Mouse (Mus musculus) liver, embryonic 14.5 days (tissue): Measurements from ENCODE around the gene E330009J07Rik. TPM values are rescaled to one million over a fixed set of nuclear protein-coding genes. Genes with fewer than 3 reads are reported as not detected.
A peak's percentile ranks its signal among the peaks of the same experiment; 100 is the strongest.

ENCODE experiments used
- ATAC-seq: fragments of 200-750 bp; cut with Nextera tagmentation; 2 replicates; pipeline ENCODE4 v1.8.0; 2017; ENCODE audit warnings: moderate number of reproducible peaks, mild to moderate bottlenecking, moderate library complexity; ENCODE audit not compliant: insufficient read depth
- DNase-seq, 3 experiments: peaks; one replicate each; pipeline ENCODE4 v3.0.0-alpha.2; 2012 to 2013; ENCODE audit warnings: low read depth in 3 of 3, low spot score in 3 of 3
- H3K27ac ChIP-seq: fragments of 300-500 bp; sonication (generic); 2 replicates; pipeline ENCODE4 v1.5.1; 2014; ENCODE audit warnings: moderate library complexity, mild to moderate bottlenecking, control low read depth, inconsistent platforms
- H3K27me3 ChIP-seq: fragments of 300-500 bp; sonication (generic); 2 replicates; pipeline ENCODE4 v1.6.1; 2014; ENCODE audit warnings: mild to moderate bottlenecking, low read length, moderate library complexity; ENCODE audit not compliant: control insufficient read depth, insufficient read depth
- H3K36me3 ChIP-seq: fragments of 300-500 bp; sonication (generic); replicated peaks from 2 replicates; pipeline ENCODE4 v1.6.1; 2014; ENCODE audit warnings: low read depth; ENCODE audit not compliant: control insufficient read depth, insufficient read depth
- H3K4me1 ChIP-seq, 2 experiments: fragments of 200-500 bp in 1 of 2; fragments of 300-500 bp in 1 of 2; sonication (generic) in 1 of 2; replicated peaks; 2 replicates each; pipeline ENCODE4 v1.6.1; 2012 to 2014; ENCODE audit warnings: antibody characterized with exemption in 1 of 2, inconsistent platforms in 1 of 2, low read length in 1 of 2; ENCODE audit not compliant: control insufficient read depth in 2 of 2, insufficient read depth in 2 of 2
- H3K4me2 ChIP-seq: fragments of 300-500 bp; sonication (generic); 2 replicates; pipeline ENCODE4 v1.6.1; 2014; ENCODE audit warnings: low read depth, mild to moderate bottlenecking, control low read depth, moderate library complexity
- H3K4me3 ChIP-seq, 2 experiments: fragments of 200-500 bp in 1 of 2; fragments of 300-500 bp in 1 of 2; sonication (generic) in 1 of 2; 2 replicates each; pipeline ENCODE4 v1.5.1; 2012 to 2014; ENCODE audit warnings: low read depth in 2 of 2, low read length in 2 of 2, mild to moderate bottlenecking in 2 of 2, control low read depth in 1 of 2, inconsistent platforms in 1 of 2, moderate library complexity in 1 of 2; ENCODE audit not compliant: insufficient read depth in 1 of 2
- H3K9ac ChIP-seq: fragments of 300-500 bp; sonication (generic); replicated peaks from 2 replicates; pipeline ENCODE4 v1.6.1; 2014; ENCODE audit warnings: mild to moderate bottlenecking, control low read depth, moderate library complexity
- H3K9me3 ChIP-seq: fragments of 300-500 bp; sonication (generic); 2 replicates; pipeline ENCODE4 v1.6.1; 2016; ENCODE audit warnings: low read length, mixed read lengths; ENCODE audit not compliant: control insufficient read depth
- CTCF ChIP-seq: IDR thresholded peaks from 2 replicates; pipeline ENCODE4 v1.5.1; 2016; ENCODE audit warnings: antibody characterized with exemption, low read depth, control low read depth
- EP300 ChIP-seq: IDR thresholded peaks from 2 replicates; pipeline ENCODE4 v1.6.1; 2016; ENCODE audit warnings: antibody characterized with exemption, low read depth
- WGBS: fragments of 180-500 bp; shearing (Covaris S2); extraction: QIAGEN DNeasy Blood & Tissue Kit; methylation state at CpG from one replicate; pipeline ENCODE4 v1.1.7; 2014; ENCODE audit not compliant: insufficient replicate concordance; 5-methylcytosine and 5-hydroxymethylcytosine counted together
- polyA plus RNA-seq, 2 experiments: library from polyadenylated mRNA; depleted of rRNA in 1 of 2; stranded (reverse) in 1 of 2; unstranded in 1 of 2; fragments of >200 nt; fragmentation: Nextera tagmentation in 1 of 2; extraction: Ambion mirVana in 1 of 2; gene quantifications; 2 replicates each; pipeline versions ENCODE4 v1.2.1 to v1.2.3; 2012 to 2014

The E330009J07Rik gene
- polyA plus RNA-seq, 2 experiments = 0.57 to 0.67 TPM

DNA sequence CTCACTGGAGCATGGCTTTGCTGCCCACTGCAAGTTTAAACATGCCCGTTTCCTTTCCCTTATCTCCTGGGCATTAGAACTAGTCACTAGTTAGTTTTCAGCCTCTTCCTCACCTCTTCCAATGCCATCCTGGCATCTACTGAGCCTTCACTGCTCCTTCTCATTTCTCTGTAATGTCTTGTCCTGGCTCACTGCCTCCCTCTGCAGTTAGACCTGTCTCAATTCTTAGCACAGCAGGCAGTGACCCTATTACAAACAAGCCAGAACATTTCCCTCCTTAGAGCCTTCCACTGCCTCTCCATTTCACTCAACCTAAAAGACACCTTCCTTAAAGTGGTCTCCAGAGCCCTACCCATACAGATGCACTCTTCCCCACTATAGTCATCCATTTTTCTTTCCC is 45.0 kb downstream of the E330009J07Rik start:
- 68% methylated on average over 1 of the region's 1 CpGs for WGBS
- H3K4me3 ChIP-seq = no peak overlapping the region
- no peaks in the 10 kb centered on the region; a peak in 1 of 4 replicates for H3K4me1 ChIP-seq
- no peak overlapping the region for H3K4me2 ChIP-seq
- no peaks in the 10 kb centered on the region for H3K27me3 ChIP-seq
- H3K36me3 ChIP-seq = no peaks in the 10 kb centered on the region
- DNase-seq (no peak), ATAC-seq (no peak)
- no peak overlapping the region for H3K9ac ChIP-seq
- H3K9me3 ChIP-seq = no peaks in the 10 kb centered on the region
- TF ChIP-seq EP300 (no peak), CTCF (no peak)
- H3K27ac ChIP-seq = no peak overlapping the region

DNA sequence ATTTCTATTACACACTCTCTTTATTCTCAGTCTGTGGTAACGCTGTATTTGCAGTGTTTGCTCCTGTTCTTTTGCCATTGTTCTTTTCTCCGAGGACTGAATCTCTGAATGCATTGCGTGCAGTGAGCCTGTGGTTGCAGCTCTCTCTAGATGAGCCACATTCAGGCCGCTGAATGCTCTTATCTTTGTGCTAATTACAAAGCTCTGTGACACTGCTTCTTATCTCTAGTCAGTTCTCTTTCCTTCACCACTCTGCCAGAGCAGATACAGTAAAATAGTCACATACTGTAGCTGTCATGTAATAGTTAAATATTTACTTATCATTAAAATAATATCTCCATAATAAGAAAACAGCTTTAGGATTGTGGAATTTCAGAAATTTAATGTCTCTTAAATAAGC is 47.3 kb downstream of the E330009J07Rik start:
- TF ChIP-seq EP300 (no peak), CTCF (no peak)
- Histone ChIP-seq H3K9me3 (no peaks in the 10 kb centered on the region), H3K9ac (no peak overlapping the region), H3K4me2 (no peak overlapping the region), H3K4me1 (no peaks in the 10 kb centered on the region; a peak in 1 of 4 replicates), H3K27ac (no peak overlapping the region), H3K27me3 (no peaks in the 10 kb centered on the region), H3K4me3 (no peak overlapping the region), H3K36me3 (no peaks in the 10 kb centered on the region)
- 10% methylated on average over 4 of the region's 4 CpGs for WGBS
- DNase-seq (peak; percentile 14 to 20 (median 15)), ATAC-seq (peak; percentile 76; the same call in 1 of the 2 replicates)

DNA sequence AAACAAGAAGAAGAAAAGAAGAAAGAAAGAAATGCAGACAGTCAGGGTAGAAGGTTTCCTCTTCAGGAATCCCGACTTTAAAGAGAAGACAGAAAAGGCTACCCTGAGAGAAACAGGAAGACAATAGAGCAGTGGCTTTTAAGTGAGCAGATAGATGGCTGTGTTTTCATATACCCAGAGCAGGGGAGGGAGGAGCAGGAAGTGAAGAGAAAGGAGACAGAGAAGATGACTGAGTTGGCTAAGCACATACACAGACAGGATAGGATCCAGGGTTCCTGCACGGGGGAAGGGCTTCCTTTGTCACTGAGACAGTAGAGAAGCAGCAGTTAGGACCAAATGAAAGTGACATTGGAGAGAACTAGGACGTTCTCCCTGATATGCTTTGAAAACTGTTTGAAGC is 50.3 kb downstream of the E330009J07Rik start:
- H3K4me3 ChIP-seq = no peak overlapping the region
- H3K4me2 ChIP-seq = no peak overlapping the region
- no peak for TF ChIP-seq CTCF
- no peak for TF ChIP-seq EP300
- no peak overlapping the region for H3K27ac ChIP-seq
- DNase-seq = no peak
- no peak overlapping the region for H3K9ac ChIP-seq
- no peaks in the 10 kb centered on the region for H3K36me3 ChIP-seq
- H3K4me1 ChIP-seq = no peaks in the 10 kb centered on the region; a peak in 1 of 4 replicates
- H3K9me3 ChIP-seq = no peaks in the 10 kb centered on the region
- WGBS = 30% methylated on average over 3 of the region's 3 CpGs
- no peak for ATAC-seq
- no peaks in the 10 kb centered on the region for H3K27me3 ChIP-seq

DNA sequence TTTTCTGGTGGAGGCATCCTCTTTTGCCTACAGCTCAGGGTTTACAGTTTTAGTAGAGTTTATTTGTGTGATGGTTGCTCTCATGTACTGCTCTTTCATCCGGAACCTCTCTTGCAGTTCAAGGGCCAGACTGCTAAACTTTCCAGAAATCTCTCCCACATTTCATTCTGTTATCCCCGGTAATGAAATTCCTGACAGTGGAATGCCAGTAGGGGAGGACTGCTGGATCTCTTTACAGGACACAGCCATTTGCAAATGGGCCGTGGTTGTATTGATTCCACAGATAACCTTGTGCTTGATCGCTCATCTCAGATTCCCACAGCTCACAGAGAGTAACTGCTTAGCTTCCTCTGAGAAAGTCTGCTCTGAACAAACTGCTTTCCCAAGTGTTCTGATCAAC is 54.0 kb downstream of the E330009J07Rik start:
- H3K4me3 ChIP-seq = no peak overlapping the region
- no peaks in the 10 kb centered on the region for H3K27me3 ChIP-seq
- ATAC-seq (no peak), DNase-seq (no peak)
- WGBS = 77% methylated on average over 4 of the region's 4 CpGs
- H3K9ac ChIP-seq = no peak overlapping the region
- H3K36me3 ChIP-seq = no peaks in the 10 kb centered on the region
- H3K9me3 ChIP-seq = no peaks in the 10 kb centered on the region
- no peak for TF ChIP-seq CTCF
- TF ChIP-seq EP300 = no peak
- no peak overlapping the region for H3K27ac ChIP-seq
- no peaks in the 10 kb centered on the region for H3K4me1 ChIP-seq
- no peak overlapping the region for H3K4me2 ChIP-seq

DNA sequence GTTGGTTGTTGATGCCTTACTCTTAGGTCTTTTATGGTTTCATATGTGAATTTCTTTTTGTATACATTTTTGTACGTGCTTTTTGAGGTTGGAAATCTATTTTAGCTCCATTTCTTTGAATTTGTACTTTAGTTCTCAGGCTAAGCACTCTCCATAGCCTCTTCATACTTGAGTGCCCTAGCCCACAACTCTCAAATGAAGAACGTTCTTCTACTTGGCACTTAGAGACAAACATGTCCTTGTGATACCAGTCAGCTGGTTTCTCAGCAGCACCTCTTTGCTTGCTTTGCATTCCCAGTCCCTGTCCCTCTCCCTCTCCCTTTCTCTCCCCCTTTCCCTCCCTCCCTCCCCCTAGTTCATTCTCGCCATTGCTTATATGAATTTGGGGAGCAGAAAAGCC is 55.8 kb downstream of the E330009J07Rik start:
- DNase-seq (no peak), ATAC-seq (no peak)
- H3K4me2 ChIP-seq = no peak overlapping the region
- H3K4me3 ChIP-seq = no peak overlapping the region
- H3K9ac ChIP-seq = no peak overlapping the region
- H3K27ac ChIP-seq = no peak overlapping the region
- WGBS = 65% methylated on average over 3 of the region's 3 CpGs
- TF ChIP-seq EP300 (no peak), CTCF (no peak)
- no peaks in the 10 kb centered on the region for H3K4me1 ChIP-seq
- H3K27me3 ChIP-seq = no peaks in the 10 kb centered on the region
- no peaks in the 10 kb centered on the region for H3K9me3 ChIP-seq
- no peaks in the 10 kb centered on the region for H3K36me3 ChIP-seq
